Mouse (Mus musculus) B cell, adult 67 days (primary cell): Measurements from ENCODE around the gene Jmjd7. TPM values are rescaled to one million over a fixed set of nuclear protein-coding genes. Genes with fewer than 3 reads are reported as not detected.

ENCODE experiments used
- total RNA-seq, 2 experiments: library from RNA; stranded (reverse); gene quantifications; 4 replicates each; pipeline ENCODE4 v1.2.4; 2023

Jmjd7 gene
- 10 to 100 TPM; 13.1 to 22.6 TPM for total RNA-seq

GRCm38 (mm10) chr2:120026984-120027949 is at the start of gene Jmjd7, which contains the start of gene Gm28042:
Gene Jmjd7 (plus strand): TSS chr2:120027483.
Gene Gm28042 (plus strand): TSS chr2:120027493.

GRCm38 (mm10) chr2:120032726-120033467 is 5.6 kb downstream of the Jmjd7 start, which contains the start of gene Pla2g4b:
Gene Pla2g4b (plus strand): TSS chr2:120033417.

Other genes starting within 250 kb of the Jmjd7 start
- gene Rpap1, start 239.9 kb upstream of the Jmjd7 start, total RNA-seq = 10 to 100 TPM; 32.2 to 34.8 TPM
- not detected for gene Tyro3, start 229.8 kb upstream of the Jmjd7 start, total RNA-seq
- 100 to 1,000 TPM; 132 to 136 TPM for gene Mga, start 130.3 kb upstream of the Jmjd7 start, total RNA-seq
- gene Mapkbp1, start 54.8 kb upstream of the Jmjd7 start, total RNA-seq = 10 to 100 TPM; 13.9 to 14.4 TPM
- 1 to 10 TPM; 4.6 to 6.3 TPM for gene Gm28042, start within 50 bp of the Jmjd7 start, total RNA-seq
- 10 to 100 TPM in 1 of 2 experiments, 1 to 10 TPM in 1; 6.1 to 13.3 TPM for gene Pla2g4b, start 5.9 kb downstream of the Jmjd7 start, total RNA-seq
- 100 to 1,000 TPM in 1 of 2 experiments, 10 to 100 TPM in 1; 83.5 to 111 TPM for gene Ehd4, start 127.1 kb downstream of the Jmjd7 start, total RNA-seq
- gene Pla2g4e, start 217.9 kb downstream of the Jmjd7 start, total RNA-seq = not detected